Mouse (Mus musculus) liver, embryonic 12.5 days (tissue): ENCODE data around the gene Dstyk. TPM values are rescaled to one million over a fixed set of nuclear protein-coding genes. Genes with fewer than 3 reads are reported as not detected.
"Not testable (repeated sequence)": the region's sequence is repeated elsewhere in the genome, so short reads cannot be mapped to it uniquely, and the experiment has no call there.

Experiments used
- ATAC-seq: fragments of 200-750 bp; cut with Nextera tagmentation; 2 replicates; pipeline ENCODE4 v1.8.0; 2017; ENCODE audit warnings: moderate number of reproducible peaks, mild to moderate bottlenecking, moderate library complexity
- H3K27ac ChIP-seq: fragments of 300-500 bp; sonication (generic); 2 replicates; pipeline ENCODE4 v1.5.1; 2016; ENCODE audit warnings: mild to moderate bottlenecking
- H3K27me3 ChIP-seq: fragments of 300-500 bp; sonication (generic); replicated peaks from 2 replicates; pipeline ENCODE4 v1.6.1; 2016; ENCODE audit warnings: mild to moderate bottlenecking, moderate library complexity
- H3K36me3 ChIP-seq: fragments of 300-500 bp; sonication (generic); 2 replicates; pipeline ENCODE4 v1.6.1; 2016; ENCODE audit warnings: mild to moderate bottlenecking, moderate library complexity
- H3K4me1 ChIP-seq: fragments of 300-500 bp; sonication (generic); 2 replicates; pipeline ENCODE4 v1.6.1; 2016
- H3K4me2 ChIP-seq: fragments of 300-500 bp; sonication (generic); 2 replicates; pipeline ENCODE4 v1.6.1; 2016; ENCODE audit warnings: mild to moderate bottlenecking, moderate library complexity
- H3K4me3 ChIP-seq: fragments of 300-500 bp; sonication (generic); 2 replicates; pipeline ENCODE4 v1.5.1; 2016; ENCODE audit warnings: mild to moderate bottlenecking, moderate library complexity
- H3K9ac ChIP-seq: fragments of 300-500 bp; sonication (generic); 2 replicates; pipeline ENCODE4 v1.6.1; 2016; ENCODE audit warnings: mild to moderate bottlenecking, moderate library complexity
- H3K9me3 ChIP-seq: fragments of 300-500 bp; sonication (generic); replicated peaks from 2 replicates; pipeline ENCODE4 v1.6.1; 2016; ENCODE audit warnings: mild to moderate bottlenecking, moderate library complexity
- WGBS: fragments of 180-500 bp; shearing (Covaris S2); methylation state at CpG from one replicate; pipeline ENCODE4 v1.1.7; 2016; ENCODE audit not compliant: insufficient replicate concordance; 5-methylcytosine and 5-hydroxymethylcytosine counted together
- polyA plus RNA-seq: library from polyadenylated mRNA; unstranded; fragments of >200 nt; fragmentation: Nextera tagmentation; extraction: Ambion mirVana; gene quantifications from 2 replicates; pipeline ENCODE4 v1.2.1, GENCODE M21; 2016

The Dstyk gene
- polyA plus RNA-seq, 1 experiment from 2014 or later = 5.8 TPM

DNA sequence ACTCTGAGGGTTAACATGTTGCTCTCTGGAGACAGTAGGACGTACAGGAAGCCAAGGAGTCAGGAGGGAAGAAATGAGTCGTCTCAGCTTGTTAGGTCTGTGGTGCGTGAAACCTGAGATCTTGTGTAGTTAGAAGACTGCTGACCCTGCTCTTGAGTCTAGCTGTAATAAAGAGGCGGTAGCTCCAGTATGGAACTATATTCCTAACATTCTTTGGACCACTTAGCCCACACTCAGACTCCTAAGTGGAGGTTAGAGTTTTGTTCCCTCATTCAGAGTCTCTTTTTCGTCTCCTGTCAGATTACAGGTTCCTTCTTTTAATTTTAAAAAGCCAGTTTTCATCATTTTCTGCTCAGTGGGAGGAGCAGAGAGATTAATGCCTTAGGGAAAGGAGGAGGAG lies 47.3 kb downstream of the Dstyk start:
- Histone ChIP-seq H3K4me1 (no peaks in the 10 kb centered on the region), H3K27ac (no peak overlapping the region), H3K9me3 (no peaks in the 10 kb centered on the region), H3K4me2 (no peak overlapping the region), H3K36me3 (peaks cover 58% of the 10 kb centered on the region), H3K9ac (no peak overlapping the region), H3K27me3 (no peaks in the 10 kb centered on the region), H3K4me3 (no peak overlapping the region)
- ATAC-seq = no peak
- WGBS = 78% methylated on average over 5 of the region's 5 CpGs

- Histone ChIP-seq H3K27me3 (no peaks in the 10 kb centered on the region), H3K4me3 (no peak overlapping the region), H3K4me2 (no peak overlapping the region), H3K4me1 (peaks cover 7% of the 10 kb centered on the region; the same call in 1 of the 2 replicates), H3K27ac (no peak overlapping the region), H3K9me3 (no peaks in the 10 kb centered on the region), H3K9ac (no peak overlapping the region), H3K36me3 (peaks cover 26% of the 10 kb centered on the region)
- no peak for ATAC-seq
Measured at GRCm38 (mm10) chr1:132468926-132469325, 51.6 kb downstream of the Dstyk start.

- Histone ChIP-seq H3K9me3 (no peaks in the 10 kb centered on the region), H3K4me3 (no peak overlapping the region), H3K9ac (no peak overlapping the region), H3K27ac (no peak overlapping the region), H3K4me1 (peaks cover 10% of the 10 kb centered on the region), H3K36me3 (peaks cover 20% of the 10 kb centered on the region), H3K27me3 (no peaks in the 10 kb centered on the region), H3K4me2 (no peak overlapping the region)
- ATAC-seq = no peak
- 85% methylated on average over 7 of the region's 7 CpGs for WGBS
Measured at GRCm38 (mm10) chr1:132469519-132469918, 52.2 kb downstream of the Dstyk start.

DNA sequence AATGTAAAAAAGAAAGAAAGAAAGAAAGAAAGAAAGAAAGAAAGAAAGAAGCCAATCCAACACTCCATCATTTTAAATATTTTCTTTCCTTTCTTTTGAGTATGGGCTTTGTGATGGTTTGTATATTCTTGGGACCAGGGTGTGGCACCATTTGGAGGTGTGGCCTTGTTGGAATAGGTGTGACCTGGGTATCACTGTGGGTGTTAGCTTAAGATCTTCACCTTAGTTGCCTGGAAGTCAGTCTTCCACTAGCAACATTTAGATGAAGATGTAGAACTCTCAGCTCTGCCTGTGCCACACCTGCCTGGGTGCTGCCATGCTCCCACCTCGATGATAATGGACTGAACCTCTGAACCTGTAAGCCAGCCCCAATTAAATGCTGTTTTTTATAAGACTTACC lies 52.7 kb downstream of the Dstyk start:
- not testable (repeated sequence) for H3K9ac ChIP-seq, H3K27ac ChIP-seq, H3K27me3 ChIP-seq, H3K9me3 ChIP-seq, H3K4me3 ChIP-seq, ATAC-seq, H3K4me2 ChIP-seq
- H3K36me3 ChIP-seq = peaks cover 15% of the 10 kb centered on the region
- WGBS = 85% methylated on average over 1 of the region's 1 CpGs
- peaks cover 12% of the 10 kb centered on the region for H3K4me1 ChIP-seq

GRCm38 (mm10) chr1:132471032-132471431 lies 53.7 kb downstream of the Dstyk start:
- Histone ChIP-seq H3K9me3 (no peaks in the 10 kb centered on the region), H3K36me3 (peaks cover 9% of the 10 kb centered on the region), H3K4me3 (no peak overlapping the region), H3K4me1 (peaks cover 20% of the 10 kb centered on the region), H3K9ac (no peak overlapping the region), H3K4me2 (no peak overlapping the region), H3K27me3 (no peaks in the 10 kb centered on the region), H3K27ac (no peak overlapping the region)
- ATAC-seq = no peak
- WGBS = 79% methylated on average over 2 of the region's 2 CpGs

GRCm38 (mm10) chr1:132471499-132471898 lies 54.1 kb downstream of the Dstyk start:
- H3K4me1 ChIP-seq = peaks cover 25% of the 10 kb centered on the region
- no peaks in the 10 kb centered on the region for H3K9me3 ChIP-seq
- no peak overlapping the region for H3K4me3 ChIP-seq
- no peak overlapping the region for H3K4me2 ChIP-seq
- no peak overlapping the region for H3K9ac ChIP-seq
- no peaks in the 10 kb centered on the region for H3K27me3 ChIP-seq
- ATAC-seq = no peak
- no peak overlapping the region for H3K27ac ChIP-seq
- H3K36me3 ChIP-seq = peaks cover 8% of the 10 kb centered on the region
- 79% methylated on average over 5 of the region's 5 CpGs for WGBS

DNA sequence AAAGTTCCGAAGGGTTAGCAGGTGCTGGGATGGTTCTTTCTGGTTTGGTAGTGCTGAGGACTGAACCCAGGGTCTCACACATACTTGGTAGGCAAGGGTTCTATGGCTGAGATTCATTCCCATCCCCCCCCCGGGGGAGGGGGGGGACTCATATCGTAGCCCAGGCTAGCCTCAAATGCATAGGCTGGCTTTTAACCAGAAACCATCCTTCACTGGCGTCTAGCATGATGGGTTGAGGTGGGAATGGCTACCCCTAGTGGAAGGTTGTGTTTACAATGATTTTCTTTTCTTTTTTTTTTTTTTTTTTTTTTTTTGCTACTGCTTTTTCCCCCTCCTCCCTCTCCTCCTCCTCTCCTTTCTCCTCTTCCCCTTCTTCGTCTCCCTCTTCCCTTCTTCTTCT lies 55.2 kb downstream of the Dstyk start:
- WGBS = 45% methylated on average over 5 of the region's 5 CpGs
- Histone ChIP-seq H3K9ac (no peak overlapping the region), H3K4me3 (no peak overlapping the region), H3K36me3 (no peaks in the 10 kb centered on the region), H3K9me3 (no peaks in the 10 kb centered on the region), H3K27ac (no peak overlapping the region), H3K27me3 (no peaks in the 10 kb centered on the region), H3K4me2 (no peak overlapping the region), H3K4me1 (peaks cover 26% of the 10 kb centered on the region)
- ATAC-seq = no peak

GRCm38 (mm10) chr1:132474496-132474895 lies 57.1 kb downstream of the Dstyk start:
- Histone ChIP-seq H3K4me2 (no peak overlapping the region), H3K27ac (no peak overlapping the region), H3K4me3 (no peak overlapping the region), H3K27me3 (no peaks in the 10 kb centered on the region), H3K4me1 (peaks cover 43% of the 10 kb centered on the region), H3K9me3 (no peaks in the 10 kb centered on the region), H3K36me3 (no peaks in the 10 kb centered on the region), H3K9ac (no peak overlapping the region)
- WGBS = 88% methylated on average over 1 of the region's 1 CpGs
- no peak for ATAC-seq

DNA sequence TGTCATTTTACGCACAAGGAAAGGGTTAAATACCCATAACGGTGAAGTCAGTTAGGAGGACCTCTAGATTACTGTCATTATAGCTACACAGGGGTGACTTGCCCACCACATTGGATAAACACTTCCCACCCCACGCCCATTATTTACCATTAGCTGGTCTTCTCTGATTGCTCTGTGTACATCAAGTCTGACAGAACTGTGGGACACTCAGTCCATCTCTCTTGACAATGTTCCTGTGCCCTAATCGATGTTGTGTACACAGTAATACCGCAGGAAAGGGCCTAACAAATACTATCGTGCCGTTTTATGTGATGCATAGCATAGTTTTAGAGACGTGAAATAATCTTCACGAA lies 59.2 kb downstream of the Dstyk start:
- peak overlapping the region; percentile 86 for H3K9ac ChIP-seq
- peak overlapping the region; percentile 84 for H3K4me2 ChIP-seq
- 2% methylated on average over 9 of the region's 9 CpGs for WGBS
- H3K36me3 ChIP-seq = 0 out of 2 replicates have a peak, but pooled peaks cover 2% of the 10 kb centered on the region
- no peaks in the 10 kb centered on the region for H3K9me3 ChIP-seq
- peak overlapping the region; percentile 92 for H3K4me3 ChIP-seq
- no peaks in the 10 kb centered on the region for H3K27me3 ChIP-seq
- peak; percentile 67 for ATAC-seq
- H3K27ac ChIP-seq = peak overlapping the region; percentile 69
- peaks cover 49% of the 10 kb centered on the region for H3K4me1 ChIP-seq

DNA sequence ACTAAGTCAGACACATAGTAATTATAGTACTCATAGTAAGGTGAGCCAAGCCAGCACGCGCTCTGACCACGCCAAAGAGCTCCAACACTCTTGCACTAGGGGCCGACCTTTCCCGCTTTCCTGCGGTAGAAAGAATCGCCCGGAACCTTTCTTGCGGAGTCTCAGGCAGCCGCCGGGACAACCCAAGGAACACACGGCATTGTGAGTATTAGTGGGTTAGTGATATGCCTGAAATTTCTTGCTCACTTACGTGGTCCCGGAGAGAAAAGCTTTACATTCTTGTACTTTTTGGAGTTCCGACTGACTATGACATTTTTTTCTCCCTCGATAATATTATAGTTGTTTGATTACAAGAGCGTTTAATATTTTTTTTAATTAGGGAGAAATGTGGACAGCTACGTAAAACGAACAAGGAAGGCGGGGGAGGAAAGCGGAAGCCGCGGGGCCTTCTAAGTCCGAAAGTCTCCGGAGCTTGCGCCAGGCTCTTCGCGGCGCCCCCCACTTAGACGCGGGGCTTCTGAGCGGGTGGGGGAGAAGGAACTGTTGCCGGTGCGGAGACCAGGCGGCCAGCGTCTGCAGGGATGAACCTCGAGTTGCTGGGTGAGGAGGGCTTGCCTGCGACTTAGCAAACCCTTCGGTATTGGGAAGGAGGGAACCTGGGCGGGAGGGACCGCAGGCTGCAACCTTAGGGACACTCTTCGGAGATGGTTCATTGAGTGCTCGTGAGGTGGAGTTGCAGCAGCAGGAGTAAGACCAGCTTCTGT lies 59.8 kb downstream of the Dstyk start, which contains the start of gene Rbbp5:
TSS of gene Rbbp5 (plus strand) at position 438 of the 764 bp plus-strand sequence.
- peak within 1 kb of the TSS; percentile 86 for H3K9ac ChIP-seq
- ATAC-seq = peak; percentile 89
- under 1% methylated on average over 43 of the region's 43 CpGs for WGBS
- H3K27ac ChIP-seq = peak within 1 kb of the TSS; percentile 69
- no peaks in the 10 kb centered on the region for H3K27me3 ChIP-seq
- H3K4me1 ChIP-seq = peaks cover 49% of the 10 kb centered on the region
- H3K9me3 ChIP-seq = no peaks in the 10 kb centered on the region
- 0 out of 2 replicates have a peak, but pooled peaks cover 2% of the 10 kb centered on the region for H3K36me3 ChIP-seq
- peak within 1 kb of the TSS; percentile 92 for H3K4me3 ChIP-seq
- peak within 1 kb of the TSS; percentile 84 for H3K4me2 ChIP-seq

DNA sequence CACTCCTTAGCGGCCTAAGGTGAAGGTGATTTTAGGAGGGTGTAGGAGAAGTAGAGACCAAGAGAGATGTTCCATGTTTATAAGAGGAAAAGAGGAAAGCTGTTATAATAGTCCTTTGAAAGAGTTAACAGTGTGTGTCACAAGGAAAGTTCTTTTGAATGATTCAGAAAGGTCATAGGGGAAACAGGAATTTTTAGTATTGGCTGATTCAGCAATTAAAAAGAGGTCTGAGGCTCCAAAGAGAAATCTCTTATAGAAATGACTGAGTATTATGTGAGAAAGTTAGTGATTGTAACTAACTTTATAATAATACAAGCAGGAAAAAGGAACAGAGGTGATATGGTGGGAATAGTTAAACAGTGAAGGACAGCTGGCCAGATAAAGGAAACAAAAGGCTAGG lies 62.1 kb downstream of the Dstyk start:
- peaks cover 14% of the 10 kb centered on the region for H3K36me3 ChIP-seq
- ATAC-seq = no peak

GRCm38 (mm10) chr1:132481619-132482018 lies 64.3 kb downstream of the Dstyk start:
- Histone ChIP-seq H3K36me3 (peaks cover 34% of the 10 kb centered on the region), H3K27me3 (no peaks in the 10 kb centered on the region), H3K27ac (no peak overlapping the region), H3K4me3 (no peak overlapping the region), H3K9me3 (no peaks in the 10 kb centered on the region), H3K4me2 (no peak overlapping the region), H3K9ac (no peak overlapping the region), H3K4me1 (peaks cover 27% of the 10 kb centered on the region)
- 80% methylated on average over 2 of the region's 2 CpGs for WGBS
- no peak for ATAC-seq

More for the DNA sequence above, 62.1 kb downstream of the Dstyk start:
- no peaks in the 10 kb centered on the region for H3K9me3 ChIP-seq
- WGBS = 79% methylated on average over 1 of the region's 1 CpGs
- no peak overlapping the region for H3K4me2 ChIP-seq
- H3K27me3 ChIP-seq = no peaks in the 10 kb centered on the region
- H3K9ac ChIP-seq = no peak overlapping the region
- H3K4me3 ChIP-seq = no peak overlapping the region
- no peak overlapping the region for H3K27ac ChIP-seq
- H3K4me1 ChIP-seq = peaks cover 44% of the 10 kb centered on the region

DNA sequence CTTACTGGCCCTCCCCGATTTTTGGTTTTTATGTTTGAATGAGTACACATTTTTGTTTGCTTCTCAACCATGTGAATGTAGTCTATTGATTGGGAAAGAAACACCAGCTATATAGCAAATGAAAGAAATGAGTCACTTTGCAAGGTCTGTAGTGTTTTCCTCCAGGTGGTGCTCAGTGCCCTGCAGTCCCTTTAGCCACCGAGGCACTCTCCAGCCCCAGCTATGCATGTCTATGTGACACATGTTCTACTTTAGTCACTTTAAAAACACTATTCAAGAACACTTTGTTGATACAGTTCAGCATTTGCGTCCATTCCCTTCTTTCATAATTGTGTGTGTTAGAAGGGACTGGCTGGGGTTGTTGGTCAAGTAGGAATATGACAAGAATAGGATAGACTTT lies 65.9 kb downstream of the Dstyk start:
- H3K27ac ChIP-seq = no peak overlapping the region
- H3K36me3 ChIP-seq = peaks cover 49% of the 10 kb centered on the region
- H3K4me2 ChIP-seq = no peak overlapping the region
- peaks cover 22% of the 10 kb centered on the region for H3K4me1 ChIP-seq
- no peaks in the 10 kb centered on the region for H3K9me3 ChIP-seq
- 78% methylated on average over 3 of the region's 3 CpGs for WGBS
- no peak for ATAC-seq
- H3K9ac ChIP-seq = no peak overlapping the region
- H3K27me3 ChIP-seq = no peaks in the 10 kb centered on the region
- H3K4me3 ChIP-seq = no peak overlapping the region
